Mouse (Mus musculus) CH12.LX (cell line): ENCODE data around the gene Cela1. TPM values are rescaled to one million over a fixed set of nuclear protein-coding genes. Genes with fewer than 3 reads are reported as not detected.

Experiments used
- DNase-seq: peaks from one replicate; pipeline ENCODE4 v3.0.0-alpha.2; 2013; ENCODE audit errors: extremely low read depth
- H3K27ac ChIP-seq: 2 replicates; pipeline ENCODE4 v1.5.1; 2012; ENCODE audit warnings: low read depth, mild to moderate bottlenecking, control low read depth, moderate library complexity; ENCODE audit not compliant: insufficient read depth
- H3K27me3 ChIP-seq: replicated peaks from 2 replicates; pipeline ENCODE3; 2012; ENCODE audit warnings: inconsistent platforms
- H3K36me3 ChIP-seq, 2 experiments: replicated peaks in 1 of 2; 2 replicates each; pipeline versions ENCODE3 to v1.6.1; 2012; ENCODE audit warnings: inconsistent platforms in 1 of 2, low read length in 1 of 2, mild to moderate bottlenecking in 1 of 2, mixed read lengths in 1 of 2, moderate library complexity in 1 of 2; ENCODE audit not compliant: control insufficient read depth in 1 of 2, insufficient read depth in 1 of 2
- H3K4me1 ChIP-seq, 2 experiments: 2 replicates each; pipeline ENCODE4 v1.6.1; 2012; ENCODE audit warnings: inconsistent platforms in 1 of 2, moderate library complexity in 1 of 2; ENCODE audit not compliant: insufficient read depth in 2 of 2, control insufficient read depth in 1 of 2
- H3K4me2 ChIP-seq: 2 replicates; pipeline ENCODE4 v1.6.1; 2012; ENCODE audit warnings: low read depth, mild to moderate bottlenecking, control low read depth; ENCODE audit not compliant: poor library complexity, insufficient read depth, severe bottlenecking
- H3K4me3 ChIP-seq, 3 experiments: fragments of 150-350 bp in 1 of 3; sonication (generic) in 1 of 3; replicated peaks in 1 of 3; 2 replicates each; pipeline versions ENCODE3 to v1.5.1; 2011 to 2012; ENCODE audit warnings: low read depth in 2 of 3, low read length in 2 of 3, mild to moderate bottlenecking in 2 of 3, moderate library complexity in 2 of 3, control low read depth in 1 of 3, improper control_type of control experiment in 1 of 3, inconsistent platforms in 1 of 3, mixed read lengths in 1 of 3; ENCODE audit not compliant: poor library complexity in 1 of 3
- H3K79me2 ChIP-seq: replicated peaks from 2 replicates; pipeline ENCODE4 v1.6.1; 2012; ENCODE audit warnings: mild to moderate bottlenecking, moderate library complexity; ENCODE audit not compliant: control insufficient read depth, poor library complexity, insufficient read depth, severe bottlenecking; ENCODE audit errors: extremely low read depth
- H3K9ac ChIP-seq: 2 replicates; pipeline ENCODE4 v1.6.1; 2012; ENCODE audit warnings: low read depth, mild to moderate bottlenecking, control low read depth, moderate library complexity; ENCODE audit not compliant: insufficient read depth
- H3K9me3 ChIP-seq: replicated peaks from 2 replicates; pipeline ENCODE3; 2012; ENCODE audit warnings: low read length, inconsistent platforms, mixed read lengths
- BHLHE40 ChIP-seq: IDR thresholded peaks from 2 replicates; pipeline ENCODE4 v1.6.1; 2011; ENCODE audit warnings: mild to moderate bottlenecking, low read depth, low read length, improper control_type of control experiment
- EP300 ChIP-seq: IDR thresholded peaks from 2 replicates; pipeline ENCODE4 v1.6.1; 2011; ENCODE audit warnings: low read length, improper control_type of control experiment
- GABPA ChIP-seq: IDR thresholded peaks from 2 replicates; pipeline ENCODE4 v1.6.1; 2012; ENCODE audit warnings: low read depth, low read length, improper control_type of control experiment, inconsistent platforms; ENCODE audit not compliant: insufficient replicate concordance
- MEF2A ChIP-seq: IDR thresholded peaks from 2 replicates; pipeline ENCODE4 v1.6.1; 2014; ENCODE audit warnings: low read depth, mild to moderate bottlenecking, inconsistent platforms, low read length, improper control_type of control experiment, borderline replicate concordance
- MYC ChIP-seq: IDR thresholded peaks from 2 replicates; pipeline ENCODE4 v1.6.1; 2011; ENCODE audit warnings: low read depth, mild to moderate bottlenecking, improper control_type of control experiment, low read length
- NELFE ChIP-seq: IDR thresholded peaks from 2 replicates; pipeline ENCODE4 v1.6.1; 2011; ENCODE audit warnings: low read depth, low read length, improper control_type of control experiment
- NRF1 ChIP-seq: IDR thresholded peaks from 2 replicates; pipeline ENCODE4 v1.6.1; 2014; ENCODE audit warnings: low read depth, mild to moderate bottlenecking, inconsistent platforms, low read length, improper control_type of control experiment, moderate library complexity
- RAD21 ChIP-seq: IDR thresholded peaks from 2 replicates; pipeline ENCODE4 v1.6.1; 2011; ENCODE audit warnings: low read depth, mild to moderate bottlenecking, low read length, improper control_type of control experiment, moderate library complexity
- RCOR1 ChIP-seq: conservative IDR thresholded peaks from 2 replicates; pipeline ENCODE4 v1.6.1; 2012; ENCODE audit warnings: low read depth, mild to moderate bottlenecking, inconsistent platforms, low read length, improper control_type of control experiment
- TBP ChIP-seq: conservative IDR thresholded peaks from 2 replicates; pipeline ENCODE4 v1.6.1; 2011; ENCODE audit warnings: low read depth, low read length, improper control_type of control experiment
- TCF12 ChIP-seq: IDR thresholded peaks from 2 replicates; pipeline ENCODE4 v1.6.1; 2014; ENCODE audit warnings: low read depth, mild to moderate bottlenecking, inconsistent platforms, low read length, improper control_type of control experiment
- UBTF ChIP-seq: IDR thresholded peaks from 2 replicates; pipeline ENCODE4 v1.6.1; 2012; ENCODE audit warnings: low read depth, mild to moderate bottlenecking, inconsistent platforms, low read length, improper control_type of control experiment, moderate library complexity
- ZNF384 ChIP-seq: IDR thresholded peaks from 2 replicates; pipeline ENCODE4 v1.6.1; 2012; ENCODE audit warnings: low read depth, low read length, improper control_type of control experiment, inconsistent platforms
- dilution Hi-C: fragments of 300-500 bp; cut with MboI; formaldehyde crosslinking; loops from 2 replicates; pipeline ENCODE4 v1.14.3; 2020; ENCODE audit warnings: low sequenced_read_pairs; ENCODE audit not compliant: extremely low pct_unique_long_range_greater_than_20kb, extremely low pct_ligation_motif_present
- in situ Hi-C: fragments of 300-500 bp; cut with MboI; formaldehyde crosslinking; loops from 3 replicates; pipeline ENCODE4 v1.14.3; 2019; ENCODE audit warnings: low sequenced_read_pairs, low pct_ligation_motif_present, low pct_unique_long_range_greater_than_20kb, mixed read lengths
- polyA plus RNA-seq: library from polyadenylated mRNA; unstranded; fragments of >175 nt; gene quantifications from 2 replicates; pipeline ENCODE4 v1.2.1, GENCODE M21; 2012; ENCODE audit warnings: low read depth; ENCODE audit not compliant: insufficient read length
- total RNA-seq, 2 experiments: library from RNA; depleted of rRNA; stranded (reverse); fragments of 300-350 nt in 1 of 2; fragments of >200 nt in 1 of 2; gene quantifications; 2 replicates each; pipeline ENCODE4 v1.2.3; 2012 to 2014

Cela1 gene
- total and polyA plus RNA-seq, 3 experiments = 1.3 to 4.8 (median 3.3) TPM

DNA sequence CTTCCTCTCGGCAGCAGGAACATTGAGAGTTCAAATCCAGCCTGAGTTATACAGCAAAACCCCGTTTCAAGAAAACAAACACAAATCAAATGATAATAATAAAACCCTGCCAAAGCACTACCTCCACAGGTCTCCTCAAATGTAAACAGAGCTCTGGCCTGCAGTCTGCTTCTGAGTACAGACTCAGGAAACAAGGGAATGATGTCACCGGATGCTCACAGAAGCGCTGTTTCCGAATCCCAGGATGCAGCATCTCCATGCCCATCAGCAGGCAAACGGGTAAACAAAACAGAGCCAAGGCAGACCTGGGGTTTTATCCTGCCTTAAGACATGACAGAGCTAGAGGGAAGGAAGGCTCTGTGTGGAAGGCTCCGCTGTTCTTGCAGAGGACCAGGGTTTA is 58.9 kb downstream of the Cela1 start:
- in situ Hi-C loops = no loop called here

GRCm38 (mm10) chr15:100627774-100628370 is 59.8 kb downstream of the Cela1 start:
- Histone ChIP-seq H3K27ac (no peak overlapping the region), H3K27me3 (peaks cover 4% of the 10 kb centered on the region), H3K9me3 (no peaks in the 10 kb centered on the region), H3K36me3 (peaks cover 2 to 7% of the 10 kb centered on the region in 2 experiments), H3K4me1 (peaks cover 5 to 20% of the 10 kb centered on the region in 2 experiments; a peak in 3 of 4 replicates), H3K4me2 (no peak overlapping the region), H3K4me3 (no peak overlapping the region), H3K79me2 (no peaks in the 10 kb centered on the region), H3K9ac (no peak overlapping the region)
- DNase-seq = no peak
- in situ Hi-C loops = no loop called here
- dilution Hi-C loops = no loop called here
- TF ChIP-seq EP300 = no peak
- no peak for TF ChIP-seq TCF12
- TF ChIP-seq TBP = no peak
- no peak for TF ChIP-seq UBTF
- no peak for TF ChIP-seq GABPA
- no peak for TF ChIP-seq BHLHE40
- TF ChIP-seq NRF1 = no peak

More for the DNA sequence above, 58.9 kb downstream of the Cela1 start:
- Histone ChIP-seq H3K27ac (no peak overlapping the region), H3K9me3 (no peaks in the 10 kb centered on the region), H3K4me2 (no peak overlapping the region), H3K4me1 (peaks cover 7 to 29% of the 10 kb centered on the region in 2 experiments; a peak in 3 of 4 replicates), H3K4me3 (no peak overlapping the region), H3K27me3 (peaks cover 4% of the 10 kb centered on the region), H3K36me3 (peaks cover under 1 to 2% of the 10 kb centered on the region in 2 experiments), H3K79me2 (no peaks in the 10 kb centered on the region), H3K9ac (no peak overlapping the region)
- TF ChIP-seq NELFE (no peak), MYC (no peak), RCOR1 (no peak), RAD21 (no peak), MEF2A (no peak)
- DNase-seq = no peak
- dilution Hi-C loops = no loop called here

GRCm38 (mm10) chr15:100627287-100627686 is 60.4 kb downstream of the Cela1 start:
- Histone ChIP-seq H3K27me3 (peaks cover 4% of the 10 kb centered on the region), H3K4me3 (no peak overlapping the region), H3K79me2 (no peaks in the 10 kb centered on the region), H3K4me2 (no peak overlapping the region; the same call in 1 of the 2 replicates), H3K4me1 (peaks cover 5 to 14% of the 10 kb centered on the region in 2 experiments; a peak in 3 of 4 replicates), H3K27ac (no peak overlapping the region), H3K9ac (no peak overlapping the region), H3K9me3 (no peaks in the 10 kb centered on the region), H3K36me3 (peaks cover 3 to 11% of the 10 kb centered on the region in 2 experiments)
- dilution Hi-C loops (no loop called here), in situ Hi-C loops (no loop called here)
- no peak for DNase-seq
- no peak for TF ChIP-seq RCOR1
- peak; percentile 62 for TF ChIP-seq ZNF384
